Mouse (Mus musculus) activated CD4-positive, CD25-positive, alpha-beta regulatory T cell, adult 4 months (primary cell): ENCODE measurements around the gene Tbcc. TPM values are rescaled to one million over a fixed set of nuclear protein-coding genes. Genes with fewer than 3 reads are reported as not detected.
A peak's percentile ranks its signal among the peaks of the same experiment; 100 is the strongest.

Experiments used
- ATAC-seq: one replicate; pipeline ENCODE4 v1.8.0; 2017
- polyA plus RNA-seq, 2 experiments: library from polyadenylated mRNA; unstranded; fragments of 100-300 nt; shearing (Covaris generic); gene quantifications; one replicate each; pipeline ENCODE4 v1.2.1; 2017

Gene Tbcc
- polyA plus RNA-seq, 2 experiments from 2014 or later: 10.4 to 12.4 TPM

DNA sequence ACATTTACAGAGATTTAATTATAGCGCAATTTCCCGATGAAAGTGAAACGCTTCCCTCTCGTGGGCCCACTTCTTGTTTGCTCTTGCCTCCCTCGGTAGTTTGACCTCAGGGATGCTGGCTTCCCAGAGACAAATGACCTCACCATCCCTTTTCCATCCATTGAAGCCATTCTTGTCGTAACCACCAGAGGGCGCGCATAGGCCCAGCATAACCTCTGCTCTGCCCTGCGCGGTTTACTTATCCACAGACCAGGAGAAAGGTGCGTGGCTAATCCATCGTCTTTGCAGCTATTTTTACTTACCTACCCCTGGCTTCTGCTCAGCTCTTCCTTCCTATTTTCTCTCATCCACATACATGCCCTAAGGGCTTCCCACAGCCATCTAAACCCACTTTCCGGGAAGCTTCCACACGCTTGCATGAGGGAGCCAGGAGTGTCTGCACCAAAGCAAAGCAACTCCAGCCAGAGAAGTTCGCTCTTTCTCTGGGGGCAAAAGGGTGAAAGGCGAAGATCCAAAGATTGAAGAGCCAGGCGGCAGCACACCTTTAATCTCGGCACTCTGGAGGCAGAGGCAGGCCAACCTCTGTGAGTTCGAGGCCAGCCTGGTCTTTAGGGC lies 13.5 kb downstream of the Tbcc start:
- peak; percentile 40 for ATAC-seq

GRCm38 (mm10) chr17:46910186-46910585 lies 19.7 kb downstream of the Tbcc start, which contains the start of gene Prph2:
Gene Prph2, plus strand, starts transcription at chr17:46910459.
- ATAC-seq: no peak

DNA sequence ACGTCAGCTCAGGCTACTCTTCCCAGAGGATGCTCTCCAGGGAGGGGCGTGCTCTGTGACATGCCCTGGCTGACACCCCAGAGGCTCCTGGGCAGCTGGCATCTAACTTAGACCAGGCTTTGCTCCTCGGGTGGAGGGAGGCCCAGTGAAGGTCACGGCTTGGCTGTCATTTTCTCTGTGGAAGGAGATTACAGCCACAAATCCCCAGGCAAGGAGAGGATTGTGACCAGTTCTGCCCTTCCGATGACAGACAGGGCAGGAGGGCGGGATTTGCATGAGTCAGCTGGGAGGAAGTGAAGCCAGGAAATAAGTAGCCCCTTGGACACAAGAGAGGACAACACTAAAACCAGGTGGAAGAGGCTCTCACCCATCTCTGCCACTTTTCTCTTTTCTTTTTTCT lies 21.8 kb downstream of the Tbcc start:
- no peak for ATAC-seq

GRCm38 (mm10) chr17:46915129-46915528 lies 24.6 kb downstream of the Tbcc start:
- no peak for ATAC-seq

GRCm38 (mm10) chr17:46918951-46919350 lies 28.5 kb downstream of the Tbcc start:
- no peak for ATAC-seq

GRCm38 (mm10) chr17:46920855-46921254 lies 30.4 kb downstream of the Tbcc start:
- ATAC-seq: no peak

DNA sequence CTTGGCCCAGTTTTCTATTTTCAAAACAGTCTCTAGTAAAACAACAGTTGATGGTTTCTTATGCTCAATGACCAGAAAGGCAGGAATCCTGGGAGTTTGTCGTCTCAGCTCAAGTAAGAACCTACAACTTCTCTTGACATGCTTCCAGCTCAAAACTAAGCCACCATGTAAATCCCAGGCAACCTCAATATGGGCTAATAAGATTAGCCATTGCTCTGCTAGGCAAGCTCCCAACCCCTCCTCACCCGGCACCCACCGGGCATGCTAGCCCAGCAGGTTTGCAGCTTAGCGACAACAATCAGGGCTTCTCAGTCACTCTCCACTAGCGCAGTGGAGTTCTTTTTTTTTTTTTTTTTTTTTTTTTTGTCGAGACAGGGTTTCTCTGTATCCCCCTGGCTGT lies 35.7 kb downstream of the Tbcc start:
- ATAC-seq: no peak

- no peak for ATAC-seq
These were observed 36.5 kb downstream of the Tbcc start for GRCm38 (mm10) chr17:46926941-46927340.

- no peak for ATAC-seq
These were observed 37.3 kb downstream of the Tbcc start for GRCm38 (mm10) chr17:46927781-46928180.

GRCm38 (mm10) chr17:46929277-46929676 lies 38.8 kb downstream of the Tbcc start:
- ATAC-seq: no peak

- ATAC-seq: no peak
These were observed 39.4 kb downstream of the Tbcc start for GRCm38 (mm10) chr17:46929897-46930296.

GRCm38 (mm10) chr17:46932961-46933360 lies 42.5 kb downstream of the Tbcc start:
- ATAC-seq: no peak

GRCm38 (mm10) chr17:46933557-46934348 lies 43.3 kb downstream of the Tbcc start:
- ATAC-seq: no peak

GRCm38 (mm10) chr17:46940461-46940860 lies 50.0 kb downstream of the Tbcc start:
- no peak for ATAC-seq

Other genes starting within 250 kb of the Tbcc start
- gene Klc4, start 244.7 kb upstream of the Tbcc start, polyA plus RNA-seq: 10 to 100 TPM in 1 of 2 experiments, 1 to 10 TPM in 1; 5.6 to 11.2 TPM
- 10 to 100 TPM; 67.3 to 68.4 TPM for gene Mrpl2, start 244.5 kb upstream of the Tbcc start, polyA plus RNA-seq
- gene Cul7, start 240.3 kb upstream of the Tbcc start, polyA plus RNA-seq: 1 to 10 TPM; 2.8 to 4.1 TPM
- 10 to 100 TPM; 44.0 to 48.0 TPM for gene Rrp36, start 216.3 kb upstream of the Tbcc start, polyA plus RNA-seq
- gene Mea1, start 211.9 kb upstream of the Tbcc start, polyA plus RNA-seq: 100 to 1,000 TPM; 164 to 197 TPM
- gene Klhdc3, start 209.8 kb upstream of the Tbcc start, polyA plus RNA-seq: 10 to 100 TPM; 22.0 to 28.7 TPM
- gene Ppp2r5d, start 185.6 kb upstream of the Tbcc start, polyA plus RNA-seq: 10 to 100 TPM; 21.9 to 30.2 TPM
- 1 to 10 TPM; 2.9 to 4.0 TPM for gene Pex6, start 179.2 kb upstream of the Tbcc start, polyA plus RNA-seq
- under 1 TPM; 0.54 to 0.83 TPM for gene Gnmt, start 161.5 kb upstream of the Tbcc start, polyA plus RNA-seq
- 10 to 100 TPM; 19.2 to 21.6 TPM for gene Cnpy3, start 138.5 kb upstream of the Tbcc start, polyA plus RNA-seq
- not detected for gene Ptcra, start 127.0 kb upstream of the Tbcc start, polyA plus RNA-seq
- gene 2310039H08Rik, start 118.0 kb upstream of the Tbcc start, polyA plus RNA-seq: 10 to 100 TPM; 20.0 to 25.1 TPM
- 100 to 1,000 TPM; 144 to 146 TPM for gene Rpl7l1, start 108.0 kb upstream of the Tbcc start, polyA plus RNA-seq
- gene Bicral, start 32.2 kb upstream of the Tbcc start, polyA plus RNA-seq: 1 to 10 TPM; 8.3 to 8.5 TPM
- gene Prph2, start 19.8 kb downstream of the Tbcc start, polyA plus RNA-seq: not detected
- 10 to 100 TPM; 14.1 to 20.1 TPM for gene Ubr2, start 119.9 kb downstream of the Tbcc start, polyA plus RNA-seq